Mouse (Mus musculus) spleen, adult 2 months (tissue): ENCODE data around the gene Prss12. TPM values are rescaled to one million over a fixed set of nuclear protein-coding genes. Genes with fewer than 3 reads are reported as not detected.

Source experiments
- DNase-seq, 2 experiments: peaks; one replicate each; pipeline versions ENCODE4 v3.0.0 to v3.0.0-alpha.2; 2012 to 2021; ENCODE audit warnings: low spot score in 2 of 2, low read depth in 1 of 2
- H3K27ac ChIP-seq: fragments of 200-500 bp; 2 replicates; pipeline ENCODE4 v1.5.1; 2012; ENCODE audit warnings: low read length, inconsistent platforms; ENCODE audit not compliant: insufficient read depth
- H3K27me3 ChIP-seq: fragments of 200-500 bp; 2 replicates; pipeline ENCODE4 v1.6.1; 2012; ENCODE audit warnings: mild to moderate bottlenecking, moderate library complexity, low read length, inconsistent platforms; ENCODE audit not compliant: control insufficient read depth, insufficient read depth
- H3K36me3 ChIP-seq: fragments of 200-500 bp; 2 replicates; pipeline ENCODE4 v1.6.1; 2012; ENCODE audit warnings: mild to moderate bottlenecking, low read length, inconsistent platforms; ENCODE audit not compliant: control insufficient read depth, insufficient read depth
- H3K4me1 ChIP-seq: fragments of 200-500 bp; 2 replicates; pipeline ENCODE4 v1.6.1; 2011; ENCODE audit warnings: inconsistent platforms; ENCODE audit not compliant: control insufficient read depth, insufficient read depth, insufficient read length
- H3K4me3 ChIP-seq: fragments of 200-500 bp; 2 replicates; pipeline ENCODE4 v1.5.1; 2011; ENCODE audit warnings: mild to moderate bottlenecking, inconsistent platforms; ENCODE audit not compliant: insufficient read depth, insufficient read length; ENCODE audit errors: extremely low read depth
- CTCF ChIP-seq: fragments of 200-500 bp; IDR thresholded peaks from 2 replicates; pipeline ENCODE4 v1.5.1; 2011; ENCODE audit warnings: mild to moderate bottlenecking, inconsistent platforms; ENCODE audit not compliant: insufficient read depth, insufficient read length, insufficient replicate concordance; ENCODE audit errors: extremely low read depth
- POLR2A ChIP-seq: fragments of 200-500 bp; IDR thresholded peaks from 2 replicates; pipeline ENCODE4 v1.6.1; 2011; ENCODE audit warnings: low read depth, low read length, inconsistent platforms
- WGBS: fragments of 180-500 bp; shearing (Covaris S2); methylation state at CpG from one replicate; pipeline ENCODE4 v1.1.7; 2018; 5-methylcytosine and 5-hydroxymethylcytosine counted together
- polyA plus RNA-seq: library from polyadenylated mRNA; depleted of rRNA; stranded (reverse); fragments of >200 nt; gene quantifications from 2 replicates; pipeline ENCODE4 v1.2.3, GENCODE M21; 2012

Prss12 gene
- polyA plus RNA-seq, 1 experiment = 1.9 TPM

GRCm38 (mm10) chr3:123503943-123504342, 57.2 kb downstream of the Prss12 start:
- peaks cover 3% of the 10 kb centered on the region; the same call in 1 of the 2 replicates for H3K4me1 ChIP-seq
- peaks cover 7% of the 10 kb centered on the region for H3K36me3 ChIP-seq
- TF ChIP-seq POLR2A = no peak
- no peak for TF ChIP-seq CTCF
- DNase-seq = no peak
- H3K27me3 ChIP-seq = no peaks in the 10 kb centered on the region; the same call in 1 of the 2 replicates
- 76% methylated on average over 6 of the region's 6 CpGs for WGBS
- no peak overlapping the region for H3K27ac ChIP-seq
- H3K4me3 ChIP-seq = no peak overlapping the region

- TF ChIP-seq POLR2A (no peak), CTCF (no peak)
- Histone ChIP-seq H3K4me3 (no peak overlapping the region), H3K27me3 (no peaks in the 10 kb centered on the region; the same call in 1 of the 2 replicates), H3K36me3 (peaks cover 7% of the 10 kb centered on the region), H3K4me1 (peaks cover 3% of the 10 kb centered on the region; the same call in 1 of the 2 replicates), H3K27ac (no peak overlapping the region)
- 97% methylated on average over 7 of the region's 7 CpGs for WGBS
- DNase-seq = no peak
Measured at GRCm38 (mm10) chr3:123504783-123505182, 58.1 kb downstream of the Prss12 start.

- no peaks in the 10 kb centered on the region; the same call in 1 of the 2 replicates for H3K27me3 ChIP-seq
- H3K36me3 ChIP-seq = peaks cover 7% of the 10 kb centered on the region
- peaks cover 3% of the 10 kb centered on the region; the same call in 1 of the 2 replicates for H3K4me1 ChIP-seq
- TF ChIP-seq POLR2A = no peak
- no peak for TF ChIP-seq CTCF
- peak in 1 of 2 experiments; percentile 5 for DNase-seq
- H3K4me3 ChIP-seq = no peak overlapping the region
- no peak overlapping the region for H3K27ac ChIP-seq
- WGBS = 70% methylated on average over 9 of the region's 9 CpGs
Measured at GRCm38 (mm10) chr3:123505778-123506667, 59.3 kb downstream of the Prss12 start.

GRCm38 (mm10) chr3:123506699-123507662, 60.3 kb downstream of the Prss12 start:
- H3K4me3 ChIP-seq = peak overlapping the region; percentile 79; the same call in 1 of the 2 replicates
- H3K36me3 ChIP-seq = peaks cover 7% of the 10 kb centered on the region
- no peaks in the 10 kb centered on the region; the same call in 1 of the 2 replicates for H3K27me3 ChIP-seq
- H3K27ac ChIP-seq = no peak overlapping the region
- DNase-seq = peak in 1 of 2 experiments; percentile 49
- TF ChIP-seq POLR2A = no peak
- TF ChIP-seq CTCF = no peak
- H3K4me1 ChIP-seq = peaks cover 3% of the 10 kb centered on the region; the same call in 1 of the 2 replicates
- WGBS = 10% methylated on average over 6 of the region's 6 CpGs

GRCm38 (mm10) chr3:123507663-123508055, 60.9 kb downstream of the Prss12 start:
- H3K4me1 ChIP-seq = peaks cover 3% of the 10 kb centered on the region; the same call in 1 of the 2 replicates

GRCm38 (mm10) chr3:123508056-123508674, 61.5 kb downstream of the Prss12 start:
- Histone ChIP-seq H3K4me3 (peak overlapping the region; percentile 79), H3K4me1 (peaks cover 3% of the 10 kb centered on the region; the same call in 1 of the 2 replicates), H3K36me3 (peaks cover 7% of the 10 kb centered on the region), H3K27me3 (no peaks in the 10 kb centered on the region; the same call in 1 of the 2 replicates), H3K27ac (peak overlapping the region; percentile 98)
- WGBS = under 1% methylated on average over 53 of the region's 53 CpGs
- TF ChIP-seq CTCF (no peak), POLR2A (peak; percentile 99)
- DNase-seq = peak; percentile 98

More at GRCm38 (mm10) chr3:123507663-123508055, 60.9 kb downstream of the Prss12 start:
- peak overlapping the region; percentile 89 for H3K27ac ChIP-seq
- no peaks in the 10 kb centered on the region; the same call in 1 of the 2 replicates for H3K27me3 ChIP-seq
- WGBS = under 1% methylated on average over 10 of the region's 10 CpGs
- no peak for TF ChIP-seq CTCF
- TF ChIP-seq POLR2A = no peak
- H3K4me3 ChIP-seq = peak overlapping the region; percentile 79
- peak in 1 of 2 experiments; percentile 1 for DNase-seq
- peaks cover 7% of the 10 kb centered on the region for H3K36me3 ChIP-seq
